Mouse (Mus musculus) megakaryocyte progenitor cell, adult 5-6 weeks (primary cell): Measurements from ENCODE around the gene Map4. TPM values are rescaled to one million over a fixed set of nuclear protein-coding genes. Genes with fewer than 3 reads are reported as not detected.
A peak's percentile ranks its signal among the peaks of the same experiment; 100 is the strongest.

Source experiments
- ATAC-seq: replicated peaks from 2 replicates; pipeline ENCODE4 v1.8.0; 2016; ENCODE audit warnings: mild to moderate bottlenecking, moderate TSS enrichment, inconsistent platforms; ENCODE audit not compliant: poor library complexity
- total RNA-seq, 2 experiments: library from RNA; stranded (forward) in 1 of 2; stranded (reverse) in 1 of 2; fragments of 157-497, 149-512 nt in 1 of 2; fragments of 200-1000 nt in 1 of 2; gene quantifications; 2 replicates each; pipeline versions ENCODE4 v1.2.3 to v1.2.4; 2015 to 2017

Gene Map4
- total RNA-seq (2015) (26.7 and 32.2 TPM in 2 replicates), total RNA-seq (2017) (20.1 and 26.3 TPM in 2 replicates)

DNA sequence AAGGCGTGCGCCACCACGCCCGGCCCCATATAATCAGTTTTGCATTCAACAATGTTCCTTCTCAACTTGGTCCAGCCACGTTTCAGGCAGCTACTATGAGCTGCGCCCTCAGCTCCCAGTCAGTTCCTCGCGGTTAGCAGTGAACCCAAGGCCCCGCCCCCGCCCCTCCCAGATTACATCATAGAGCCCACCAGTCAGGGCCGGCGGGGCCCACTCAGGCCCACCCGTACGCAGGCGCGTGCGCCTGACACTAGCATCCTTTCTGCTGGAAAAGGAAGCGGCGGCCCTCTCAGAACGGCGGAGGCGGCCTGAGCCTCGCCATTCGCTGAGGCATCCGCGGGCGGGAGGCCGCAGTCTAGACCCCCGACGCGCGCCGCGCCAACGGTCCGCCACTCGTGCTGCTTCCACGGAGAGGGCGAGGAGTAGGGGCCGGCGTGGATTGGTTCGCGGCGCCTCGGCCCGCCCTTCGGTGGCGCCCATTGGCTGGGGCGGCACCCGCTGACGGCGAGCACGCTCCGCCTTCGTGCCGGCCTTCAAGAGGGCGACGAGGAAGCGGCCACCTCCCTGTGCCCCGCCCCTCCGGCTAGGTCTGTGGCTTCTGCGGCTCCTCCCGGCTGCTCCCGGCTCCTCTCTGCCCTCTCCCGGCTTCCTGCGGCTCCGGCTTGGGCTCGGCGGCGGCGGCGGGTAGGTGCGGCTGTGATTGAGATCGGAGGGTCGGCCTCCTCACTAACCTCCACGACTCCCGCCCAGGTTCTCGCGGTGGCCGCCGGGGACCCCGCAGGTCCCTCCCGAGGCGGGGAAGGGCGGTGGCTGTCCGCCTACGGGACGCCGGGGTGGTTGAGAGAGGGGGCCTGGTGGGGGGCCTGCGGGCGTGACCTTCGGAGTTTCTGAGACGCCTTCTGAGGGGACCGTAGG is at the start of gene Map4:
Gene Map4, plus strand, starts transcription at position 204 of the 915 bp plus-strand sequence.
- ATAC-seq = peak; percentile 87

DNA sequence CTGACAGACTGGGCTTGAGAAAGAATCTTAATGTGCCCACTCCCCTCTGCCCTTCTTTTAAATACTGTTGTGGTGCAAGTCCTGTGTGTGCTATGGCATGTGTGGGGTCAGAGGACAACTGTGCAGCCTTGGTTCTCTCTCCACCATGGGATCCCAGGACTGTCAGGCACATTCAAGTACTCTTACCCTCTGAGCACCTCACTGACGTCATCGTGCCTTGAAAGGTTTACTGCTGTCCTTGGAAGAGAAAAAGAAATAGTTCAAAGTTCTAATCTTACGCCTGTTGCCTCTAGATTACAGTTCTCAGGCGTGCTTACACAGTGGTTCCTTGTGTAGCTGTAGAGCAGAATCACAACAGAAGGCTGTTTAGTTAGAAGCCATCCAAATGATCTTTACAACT is 45.0 kb upstream of the Map4 start:
- no peak for ATAC-seq

DNA sequence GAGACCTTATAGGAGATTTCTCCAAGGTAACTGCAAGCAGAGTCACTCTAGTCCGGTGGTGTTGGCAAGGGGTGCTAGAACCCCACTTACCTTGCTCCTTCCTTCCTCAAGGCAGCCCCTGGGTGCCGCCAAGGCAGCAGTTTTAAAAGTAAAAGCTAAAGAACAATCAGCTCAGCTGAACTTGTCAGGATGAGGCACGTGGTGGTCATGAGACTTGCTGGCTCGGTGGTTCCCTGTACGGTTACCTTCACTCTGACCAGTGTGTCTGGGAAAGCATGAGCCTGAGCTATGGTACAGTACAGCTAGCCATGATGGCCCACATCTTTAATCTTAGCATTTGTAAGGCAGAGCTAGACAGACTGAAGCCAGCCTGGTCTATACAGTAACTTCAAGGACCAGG is 43.9 kb upstream of the Map4 start:
- ATAC-seq = no peak

DNA sequence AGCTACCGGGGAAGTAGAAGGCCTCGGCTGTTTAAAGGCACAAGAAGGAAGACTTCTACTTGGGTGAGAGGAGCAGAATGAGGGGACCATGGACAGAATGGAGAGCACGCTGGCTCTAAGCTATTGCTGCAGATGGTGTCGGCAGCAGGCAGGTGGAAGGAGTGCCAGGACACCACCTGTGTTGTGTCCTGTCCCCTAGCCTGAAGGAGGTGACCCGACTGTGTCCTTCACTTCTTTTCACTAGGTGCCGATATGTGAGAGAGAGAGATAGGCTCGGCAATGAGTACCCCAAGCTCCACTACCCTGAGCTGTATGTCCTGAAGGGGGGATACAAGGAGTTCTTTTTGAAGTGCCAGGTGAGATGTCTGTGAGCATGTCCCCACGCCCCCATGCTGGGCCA is 39.8 kb upstream of the Map4 start:
- no peak for ATAC-seq

DNA sequence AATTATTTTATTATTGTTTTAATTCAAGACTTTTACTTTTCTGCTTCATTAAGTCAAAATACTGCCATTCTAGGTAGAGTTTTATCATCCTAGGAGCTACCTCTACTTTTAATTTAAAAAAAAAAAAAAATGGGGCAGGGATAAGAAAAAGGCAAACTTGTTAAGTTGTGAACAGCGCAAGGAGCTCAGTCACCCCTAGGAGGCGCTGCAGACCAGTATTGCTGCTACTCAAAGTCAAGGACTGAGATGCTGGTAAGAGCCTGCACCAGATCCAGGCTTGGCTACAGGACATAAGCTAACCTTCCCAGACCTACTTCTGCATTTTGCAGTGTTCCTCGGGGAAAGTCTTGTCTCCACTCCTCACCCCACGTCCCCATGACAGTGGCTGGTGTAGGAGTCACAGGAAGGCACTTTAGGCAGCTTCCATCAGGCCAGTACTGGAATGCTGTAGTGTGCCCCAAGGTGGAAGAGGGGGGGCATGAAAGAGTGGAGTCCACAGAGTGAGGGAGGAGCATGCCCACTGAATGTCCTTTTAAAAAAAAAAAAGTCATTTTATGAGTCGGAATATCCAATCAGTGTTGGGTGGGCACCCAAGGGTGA is 38.5 kb upstream of the Map4 start:
- peak; percentile 75 for ATAC-seq

DNA sequence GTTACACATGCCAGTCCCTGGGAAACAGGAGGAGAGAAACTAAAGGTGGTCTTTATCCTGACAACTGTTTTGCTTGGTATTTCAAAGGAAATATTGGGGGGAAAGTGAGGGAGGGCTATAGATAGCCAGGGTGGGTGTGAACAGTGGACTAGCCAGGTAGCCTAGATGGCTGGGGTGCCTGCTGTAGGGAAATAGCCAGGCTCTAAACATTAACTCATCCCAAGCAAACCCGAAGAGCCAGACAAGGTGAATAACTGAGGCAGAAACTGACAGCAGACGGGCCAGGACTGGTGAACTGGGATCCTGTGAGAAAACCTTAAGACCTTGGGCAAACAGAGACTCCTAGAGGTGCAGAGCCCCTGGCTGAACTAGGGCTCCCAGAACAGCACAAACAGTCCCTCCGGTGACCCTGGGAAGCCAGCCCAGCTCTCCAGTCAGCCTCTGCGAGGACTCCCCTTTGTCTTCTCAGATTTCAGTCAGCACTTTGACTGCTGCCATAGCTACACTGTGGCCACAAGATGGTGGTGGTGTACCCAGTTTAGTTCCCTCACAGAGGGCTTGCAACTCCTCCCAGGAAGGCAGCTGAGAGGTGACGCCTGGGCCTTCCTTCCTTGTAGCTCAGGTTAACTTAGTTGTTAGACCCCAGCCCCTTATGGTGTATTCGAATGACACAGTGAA is 36.7 kb upstream of the Map4 start:
- peak; percentile 79 for ATAC-seq

DNA sequence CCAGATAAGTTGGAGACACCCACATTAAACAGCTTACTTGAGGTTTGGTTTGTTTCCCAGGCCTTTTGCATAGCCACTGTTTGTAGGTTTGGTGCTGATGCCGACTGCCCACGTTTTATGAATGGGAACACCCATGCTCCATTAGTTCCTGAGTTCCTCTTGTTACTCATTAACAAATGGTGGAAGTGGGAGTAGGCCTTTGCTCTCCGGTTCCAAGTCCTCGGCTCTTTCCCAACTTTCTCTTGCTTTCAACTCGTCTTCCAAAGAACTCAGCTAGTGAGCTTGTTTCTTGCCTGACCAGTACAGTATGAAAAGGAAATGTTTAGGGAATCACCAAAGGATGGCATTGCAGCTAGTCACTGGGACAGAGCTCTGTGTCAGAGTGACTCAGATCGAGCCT is 35.7 kb upstream of the Map4 start:
- no peak for ATAC-seq

DNA sequence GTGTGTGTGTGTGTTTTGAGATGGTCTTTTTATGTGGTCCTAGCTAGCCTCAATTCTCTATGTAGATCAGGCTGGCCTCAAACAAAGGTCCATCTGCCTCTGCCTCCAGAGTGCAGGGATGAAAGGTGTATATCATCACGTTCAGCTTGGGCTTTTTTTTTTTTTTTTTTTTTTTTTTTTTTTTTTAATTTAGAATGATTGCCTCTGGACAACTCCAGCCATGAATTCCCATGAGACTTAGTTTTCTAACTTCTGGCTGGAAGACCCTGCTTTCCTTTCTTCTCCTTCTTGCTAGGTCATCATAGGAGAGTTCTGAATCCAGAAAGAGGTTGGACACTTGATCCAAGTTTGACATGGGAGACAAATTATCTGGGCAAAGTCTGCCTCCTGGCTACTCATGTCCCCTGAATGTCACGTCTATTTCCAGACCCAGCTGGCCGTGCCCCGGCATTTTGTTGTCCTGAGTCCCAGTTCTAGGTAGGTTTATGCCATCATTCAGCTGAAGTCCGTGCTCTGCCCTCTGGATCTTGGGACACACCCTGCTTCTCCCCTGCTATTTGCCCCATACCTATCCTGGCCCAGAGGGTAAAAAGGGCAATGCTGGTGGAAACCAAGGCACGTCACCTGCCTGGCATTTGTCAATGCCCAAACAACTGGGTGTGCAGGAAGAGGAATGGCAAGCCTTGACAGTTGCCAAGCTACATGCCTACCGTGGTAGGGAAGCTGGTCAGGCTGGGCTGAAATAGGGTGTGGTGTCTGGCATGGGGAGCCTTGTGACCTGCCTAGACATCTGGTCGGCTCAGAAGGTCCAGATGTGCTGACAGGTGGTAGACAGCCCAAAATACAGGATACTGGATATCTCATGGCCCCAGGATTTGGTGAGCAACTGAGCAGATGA is 34.8 kb upstream of the Map4 start:
- no peak for ATAC-seq

DNA sequence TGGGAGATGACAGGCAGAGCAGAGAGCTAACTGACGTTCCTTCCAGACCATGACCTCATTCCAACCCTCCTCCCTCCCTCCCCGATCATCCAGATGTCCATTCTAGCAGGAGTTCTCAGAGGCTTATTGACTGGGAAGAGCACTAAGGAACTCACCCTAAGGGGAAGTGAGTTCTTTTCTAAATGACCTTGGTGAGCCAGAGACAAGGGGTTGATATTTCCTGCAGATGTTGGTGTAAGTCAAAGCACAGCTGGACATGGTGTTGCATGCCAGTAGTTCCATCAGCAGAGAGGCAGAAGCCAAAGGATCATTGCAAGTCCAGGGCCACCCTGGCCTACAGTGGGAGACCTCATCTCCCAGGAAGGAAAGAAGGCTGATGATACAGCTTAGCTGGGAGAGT is 33.2 kb upstream of the Map4 start:
- ATAC-seq = no peak

DNA sequence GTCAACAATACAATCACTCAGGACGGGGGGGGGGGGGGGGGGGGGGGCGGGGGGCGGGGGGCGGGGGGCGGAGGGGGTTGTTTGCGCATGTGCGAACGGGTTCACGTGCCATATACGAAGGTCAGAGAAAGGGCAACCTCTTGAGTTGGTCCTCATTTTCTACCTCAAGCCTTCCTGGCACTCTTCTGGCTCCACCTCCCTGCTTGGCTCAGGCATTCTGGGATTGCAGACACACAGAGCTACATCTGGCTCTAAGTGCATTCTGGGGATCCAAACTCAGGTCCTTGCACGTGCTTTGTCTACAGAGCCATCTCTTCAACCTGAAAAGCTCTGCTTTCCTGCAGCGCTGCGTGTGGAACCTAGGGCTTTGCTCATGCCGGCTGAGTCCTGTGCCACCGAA is 31.9 kb upstream of the Map4 start:
- ATAC-seq = no peak

DNA sequence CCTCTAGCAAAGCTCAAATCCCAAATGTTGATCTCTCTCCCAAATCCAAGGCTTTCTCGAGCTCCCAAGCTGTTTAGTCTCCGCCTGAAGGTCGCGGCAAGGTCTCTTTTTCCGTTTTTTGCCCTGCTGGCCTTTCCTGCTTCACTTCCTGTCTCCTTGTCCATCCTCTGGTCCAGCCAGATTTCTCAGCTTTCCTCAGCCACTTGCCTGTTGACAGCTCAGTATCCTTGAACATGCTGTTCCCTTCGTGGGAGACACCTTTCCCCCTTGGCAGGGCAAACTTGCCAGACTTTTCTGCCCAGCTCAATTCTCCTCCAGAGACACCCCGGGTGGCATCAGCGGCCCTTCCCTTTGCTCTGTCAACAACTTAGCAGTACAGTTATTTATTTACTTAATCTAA is 31.5 kb upstream of the Map4 start:
- ATAC-seq = no peak

DNA sequence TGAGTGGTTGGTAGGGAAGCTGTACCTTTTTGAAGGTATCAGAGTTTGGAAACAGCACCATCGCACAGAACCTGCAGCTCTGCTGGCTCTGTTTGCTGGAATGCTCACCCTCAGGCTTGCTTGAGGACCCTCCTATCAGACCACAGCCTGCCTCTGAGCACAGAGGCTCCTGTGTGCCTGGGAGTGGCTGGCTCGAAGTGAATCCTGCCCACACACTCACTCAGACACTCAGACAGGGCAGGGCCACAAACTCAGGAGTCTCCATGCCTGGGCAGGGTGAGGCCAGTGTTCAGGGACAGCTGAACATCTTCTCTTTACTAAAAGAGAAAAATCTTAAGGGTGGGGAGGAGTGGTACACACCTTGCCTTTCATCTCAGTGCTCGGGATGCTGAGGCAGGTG is 30.7 kb upstream of the Map4 start:
- ATAC-seq = no peak

DNA sequence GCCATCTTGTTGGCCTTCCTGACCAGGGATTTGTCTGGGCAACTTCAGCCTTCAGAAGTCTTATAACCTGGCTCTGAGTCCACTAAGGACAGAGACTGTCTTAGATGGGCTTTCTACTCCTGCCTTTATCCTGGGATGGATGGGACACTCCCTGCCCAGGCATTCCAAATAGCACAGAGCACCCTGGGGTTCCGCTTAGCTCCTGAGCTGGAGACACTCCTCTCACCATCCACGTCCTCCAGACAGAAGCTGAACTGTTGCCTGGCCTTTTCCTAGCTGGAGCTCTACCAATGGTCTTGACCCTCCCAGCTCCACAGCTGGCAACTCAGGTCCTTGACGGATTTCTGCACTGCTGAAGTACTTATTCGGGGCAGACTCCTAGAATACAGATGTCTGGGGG is 29.0 kb upstream of the Map4 start:
- ATAC-seq = no peak

DNA sequence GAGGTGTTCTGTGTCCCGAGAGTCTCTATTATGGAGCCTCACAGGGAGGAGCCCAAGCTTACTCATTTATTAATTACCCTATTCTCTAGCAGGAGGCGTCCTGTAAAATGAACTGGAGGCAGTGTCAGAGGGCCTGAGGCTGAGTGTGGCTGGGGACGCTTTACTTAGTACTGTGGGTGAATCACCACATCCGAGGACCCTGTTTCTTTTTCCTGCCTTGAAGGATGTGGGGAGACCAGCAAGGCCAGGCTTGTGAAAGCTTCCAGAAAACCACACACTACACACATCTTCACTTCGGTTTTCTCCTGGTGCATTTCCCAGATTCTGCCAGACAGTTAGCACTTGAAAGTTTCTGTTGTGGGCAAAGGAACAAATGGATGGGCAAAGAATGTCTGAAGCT is 28.5 kb upstream of the Map4 start:
- peak; percentile 67 for ATAC-seq

DNA sequence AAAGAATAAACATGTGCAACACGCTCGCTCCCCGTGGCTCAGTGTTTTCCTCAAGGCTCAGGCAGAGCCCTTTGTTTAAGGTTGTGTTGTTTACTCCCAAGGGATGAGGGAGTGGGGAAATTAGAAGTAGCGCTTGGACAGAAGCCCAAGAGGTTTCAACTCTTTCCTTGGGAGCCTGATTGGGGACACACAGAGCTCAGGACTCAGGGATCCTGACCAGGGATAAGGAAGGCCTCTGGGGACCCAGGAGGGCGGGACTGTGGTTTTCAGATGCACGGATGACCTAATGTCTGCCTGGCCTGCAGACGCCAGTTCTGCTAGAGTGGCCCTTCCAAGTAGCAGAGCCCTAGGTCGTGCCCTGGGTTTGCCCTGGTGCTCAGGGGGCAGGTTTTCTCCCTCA is 24.0 kb upstream of the Map4 start:
- ATAC-seq = no peak

DNA sequence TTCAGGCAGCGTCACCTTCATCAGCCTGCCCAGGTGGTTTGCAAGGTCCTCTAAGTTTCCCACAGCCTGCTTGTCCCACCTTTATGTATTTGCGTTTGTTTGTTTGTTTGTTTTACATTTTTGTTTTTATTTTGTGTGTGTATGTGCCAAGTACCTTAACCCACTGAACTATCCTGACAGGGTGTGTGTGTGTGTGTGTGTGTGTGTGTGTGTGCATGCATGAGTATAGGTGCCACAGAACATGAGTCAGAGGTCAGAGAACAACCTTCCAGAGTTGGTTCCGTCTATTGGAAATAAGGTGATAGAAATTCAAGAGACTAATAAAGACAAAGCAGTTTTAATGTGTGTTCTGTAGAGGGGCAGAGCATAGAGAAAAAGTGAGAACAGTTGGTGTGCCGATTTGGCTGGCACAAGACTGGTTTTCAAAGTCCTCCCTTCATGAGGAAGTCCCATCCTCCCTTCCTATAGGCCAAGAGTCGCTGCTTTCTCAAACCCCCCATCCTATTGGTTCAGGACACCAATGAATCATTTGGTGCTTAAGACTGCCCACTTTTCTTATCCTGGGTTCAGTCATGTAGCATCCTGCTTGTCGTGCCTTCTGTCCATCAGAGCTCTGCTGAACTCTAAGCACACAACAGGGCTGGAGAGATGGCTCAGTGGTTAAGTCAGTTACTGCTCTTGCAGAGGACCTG is 23.3 kb upstream of the Map4 start:
- ATAC-seq = peak; percentile 97

DNA sequence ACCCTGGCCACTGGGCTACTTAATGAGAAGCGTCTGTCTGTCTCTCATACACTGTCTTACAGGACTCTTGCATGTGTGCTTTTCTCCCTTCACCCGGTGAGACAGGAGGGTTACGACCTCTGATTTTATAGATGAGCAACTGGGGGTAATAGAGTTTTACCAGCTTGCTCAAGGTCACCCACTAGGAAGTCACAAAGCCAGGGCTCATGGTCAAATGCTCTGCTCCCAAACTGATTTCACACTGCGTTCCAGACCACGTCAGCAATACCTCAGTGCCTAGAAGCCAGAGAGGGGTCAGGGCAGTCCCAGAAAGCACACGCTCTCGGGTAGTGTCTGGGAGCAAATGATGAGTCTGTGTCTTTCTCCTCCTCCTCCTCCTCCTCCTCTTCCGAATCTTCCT is 22.2 kb upstream of the Map4 start:
- ATAC-seq = no peak

DNA sequence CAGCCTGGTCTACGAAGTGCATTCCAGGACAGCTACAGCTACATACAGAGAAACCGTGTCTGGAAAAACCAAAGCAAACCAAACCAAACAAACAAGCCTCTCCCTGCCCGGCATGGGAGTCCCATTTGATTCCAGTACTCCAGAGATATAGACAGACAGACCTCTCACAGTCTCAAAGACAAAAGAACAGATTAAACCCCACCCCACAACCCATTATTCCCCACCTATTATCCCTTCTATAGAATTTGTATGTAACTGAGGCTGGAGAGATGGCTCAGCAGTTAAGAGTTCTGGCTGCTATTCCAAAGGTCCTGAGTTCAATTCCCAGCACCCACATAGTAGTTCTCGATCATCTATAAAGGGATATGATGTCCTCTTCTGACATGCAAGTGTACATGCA is 21.3 kb upstream of the Map4 start:
- no peak for ATAC-seq

DNA sequence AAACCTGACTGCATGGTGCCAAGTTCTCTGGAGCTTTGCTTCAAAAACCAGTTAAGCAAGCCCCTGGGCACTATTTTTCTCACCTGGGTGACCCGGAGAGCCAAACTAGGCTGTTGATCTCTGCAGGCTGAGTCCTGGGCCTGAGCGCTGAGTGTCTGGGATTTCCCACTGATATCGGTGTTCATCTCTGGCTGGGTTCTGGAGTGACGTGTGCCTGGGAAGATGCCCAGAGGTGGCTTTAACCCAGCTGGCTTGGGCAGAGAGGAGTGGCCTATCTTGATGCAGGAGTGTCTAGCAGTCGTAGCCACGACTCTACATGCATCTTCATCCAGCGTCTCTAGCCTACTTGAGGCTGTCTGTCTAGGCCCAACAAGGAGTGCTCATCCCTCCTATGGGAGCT is 19.5 kb upstream of the Map4 start:
- no peak for ATAC-seq

DNA sequence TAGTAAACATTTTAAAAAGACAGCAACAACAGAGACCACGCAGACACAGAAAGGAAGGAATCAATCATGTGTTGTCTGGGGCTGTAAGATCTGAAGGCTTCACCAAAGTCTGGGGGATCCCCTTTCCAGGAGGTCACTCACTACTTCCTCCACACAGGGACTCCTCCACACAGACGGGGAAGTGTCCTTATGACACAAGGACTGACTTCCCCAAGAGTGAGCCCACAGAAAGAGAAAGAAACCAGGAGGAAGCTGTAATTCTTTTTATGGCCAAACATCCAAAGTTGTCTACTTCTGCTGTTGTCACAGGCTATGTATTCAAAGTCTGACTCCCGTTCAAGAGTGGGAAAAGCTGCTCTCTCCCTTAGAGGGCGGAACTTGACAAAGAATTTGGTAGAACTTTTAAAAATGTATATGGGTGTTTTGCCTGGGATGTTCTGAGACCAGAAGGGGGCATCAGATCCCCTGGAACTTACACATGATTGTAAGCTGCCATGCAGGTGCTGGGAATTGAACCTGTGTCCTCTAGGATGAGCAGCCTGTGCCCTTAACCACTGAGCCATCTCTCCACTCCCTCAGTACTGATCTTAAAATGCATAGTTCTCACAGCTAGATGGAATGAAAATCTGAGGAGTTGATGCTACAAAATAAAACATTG is 16.9 kb upstream of the Map4 start:
- ATAC-seq = peak; percentile 99
